In genomic region chr12:12396224-12396623, GRCm38 (mm10) we compare ENCODE assay signal across 8 mouse cellular contexts.
A peak's percentile ranks its signal among the peaks of the same experiment; 100 is the strongest.
DNase-seq lines count a peak whose midpoint lies in the region; ATAC-seq lines count a peak whose summit lies in the region.

No protein-coding gene starts in this region.

- intact Hi-C loops in gastrocnemius, postnatal 14 days (cut with DNase I; ENCODE audit: low total_unique reads) = loop anchor here (5.0 kb wide), 1 partner anchor 74 kb away; no protein-coding TSS in a partner anchor

- peak; percentile 87 for ATAC-seq in frontal cortex, adult (ENCODE audit: low TSS enrichment)

- peak; percentile 20 for DNase-seq in gastrocnemius, adult 18-20 months (ENCODE audit: low spot score)
- DNase-seq in gastrocnemius, postnatal 14 days = no peak
- DNase-seq in urinary bladder, postnatal 36 days (ENCODE audit: low spot score in 2 of 2) = peak; percentile 20 to 26
- no peak for DNase-seq in urinary bladder, postnatal 4 days (ENCODE audit: low spot score in 2 of 2)
- peak; percentile 48 for DNase-seq in layer of hippocampus, adult 9-10 months (ENCODE audit: low spot score)
- DNase-seq in lung, postnatal 14 days = peak; percentile 71
- DNase-seq in thymus, postnatal 0 days (ENCODE audit: low spot score) = peak; percentile 76

Comparison
In these comparisons a context has a peak if more than half of its experiments do, and no peak if none do; other contexts are left out.
1. DNase-seq: peak in gastrocnemius, adult 18-20 months (single experiment), urinary bladder, postnatal 36 days (2 of 2), layer of hippocampus, adult 9-10 months (single experiment), lung, postnatal 14 days (single experiment) and thymus, postnatal 0 days (single experiment); none in gastrocnemius, postnatal 14 days (single experiment) and urinary bladder, postnatal 4 days (0 of 2).